Mouse (Mus musculus) forebrain, embryonic 10.5 days (tissue): ENCODE data around the gene Vps72. TPM values are rescaled to one million over a fixed set of nuclear protein-coding genes. Genes with fewer than 3 reads are reported as not detected.

Experiments used
- DNase-seq: peaks from one replicate; pipeline ENCODE4 v3.0.0-alpha.2; 2017; ENCODE audit warnings: low spot score; ENCODE audit errors: extremely low spot score
- H3K27ac ChIP-seq: fragments of 300-500 bp; sonication (generic); 2 replicates; pipeline ENCODE4 v1.5.1; 2016; ENCODE audit warnings: mild to moderate bottlenecking
- H3K27me3 ChIP-seq: fragments of 300-500 bp; sonication (generic); 2 replicates; pipeline ENCODE4 v1.6.1; 2016; ENCODE audit warnings: mild to moderate bottlenecking; ENCODE audit not compliant: poor library complexity, severe bottlenecking
- H3K36me3 ChIP-seq: fragments of 300-500 bp; sonication (generic); replicated peaks from 2 replicates; pipeline ENCODE4 v1.6.1; 2016; ENCODE audit warnings: mild to moderate bottlenecking, moderate library complexity
- H3K4me1 ChIP-seq: fragments of 300-500 bp; sonication (generic); 2 replicates; pipeline ENCODE4 v1.6.1; 2016
- H3K4me3 ChIP-seq: fragments of 300-500 bp; sonication (generic); 2 replicates; pipeline ENCODE4 v1.5.1; 2016; ENCODE audit warnings: mild to moderate bottlenecking, moderate library complexity
- H3K9me3 ChIP-seq: fragments of 300-500 bp; sonication (generic); 2 replicates; pipeline ENCODE4 v1.6.1; 2016; ENCODE audit warnings: mild to moderate bottlenecking, moderate library complexity
- WGBS: fragments of 180-500 bp; shearing (Covaris S2); methylation state at CpG from one replicate; pipeline ENCODE4 v1.1.7; 2016; 5-methylcytosine and 5-hydroxymethylcytosine counted together
- microRNA-seq: library from miRNA; unstranded; fragments of <30 nt; microRNA quantifications from one replicate; pipeline ENCODE4, GENCODE M21; 2017
- polyA plus RNA-seq: library from polyadenylated mRNA; unstranded; fragments of >200 nt; fragmentation: Nextera tagmentation; extraction: Ambion mirVana; gene quantifications from 2 replicates; pipeline ENCODE4 v1.2.1, GENCODE M21; 2016

The Vps72 gene
- polyA plus RNA-seq, 1 experiment from 2014 or later = 275 TPM

DNA sequence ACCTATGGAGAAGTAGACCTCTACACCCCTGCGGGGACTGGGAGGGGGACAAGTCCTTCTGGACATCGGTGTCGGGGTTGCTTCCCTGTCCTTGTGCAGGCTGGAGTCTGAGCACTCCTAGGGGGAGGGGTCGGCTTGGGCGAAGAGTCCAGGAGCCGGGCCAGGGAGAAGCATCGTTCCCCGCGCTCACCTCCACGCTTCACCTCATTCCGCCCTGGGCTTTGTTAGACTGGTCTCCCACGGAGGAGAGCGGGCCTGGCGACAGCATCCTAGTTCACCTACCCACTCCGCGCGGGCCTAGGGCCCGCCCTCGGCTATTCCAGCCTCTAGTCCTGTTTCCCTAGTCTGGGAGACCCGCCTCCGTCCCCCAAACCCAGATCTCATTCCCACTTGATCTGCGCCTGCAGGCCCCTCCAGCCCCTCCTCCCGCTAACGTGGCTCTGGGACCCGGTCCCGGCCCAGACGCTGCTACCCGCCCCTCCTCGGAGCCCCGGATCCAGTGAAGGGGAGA, 50.3 kb downstream of the Vps72 start:
- Histone ChIP-seq H3K4me3 (peak overlapping the region; percentile 65), H3K4me1 (peaks cover 45% of the 10 kb centered on the region), H3K36me3 (peaks cover 19% of the 10 kb centered on the region), H3K9me3 (no peaks in the 10 kb centered on the region), H3K27me3 (peaks cover 48% of the 10 kb centered on the region), H3K27ac (peak overlapping the region; percentile 81)
- WGBS = under 1% methylated on average over 30 of the region's 30 CpGs
- peak; percentile 40 for DNase-seq

DNA sequence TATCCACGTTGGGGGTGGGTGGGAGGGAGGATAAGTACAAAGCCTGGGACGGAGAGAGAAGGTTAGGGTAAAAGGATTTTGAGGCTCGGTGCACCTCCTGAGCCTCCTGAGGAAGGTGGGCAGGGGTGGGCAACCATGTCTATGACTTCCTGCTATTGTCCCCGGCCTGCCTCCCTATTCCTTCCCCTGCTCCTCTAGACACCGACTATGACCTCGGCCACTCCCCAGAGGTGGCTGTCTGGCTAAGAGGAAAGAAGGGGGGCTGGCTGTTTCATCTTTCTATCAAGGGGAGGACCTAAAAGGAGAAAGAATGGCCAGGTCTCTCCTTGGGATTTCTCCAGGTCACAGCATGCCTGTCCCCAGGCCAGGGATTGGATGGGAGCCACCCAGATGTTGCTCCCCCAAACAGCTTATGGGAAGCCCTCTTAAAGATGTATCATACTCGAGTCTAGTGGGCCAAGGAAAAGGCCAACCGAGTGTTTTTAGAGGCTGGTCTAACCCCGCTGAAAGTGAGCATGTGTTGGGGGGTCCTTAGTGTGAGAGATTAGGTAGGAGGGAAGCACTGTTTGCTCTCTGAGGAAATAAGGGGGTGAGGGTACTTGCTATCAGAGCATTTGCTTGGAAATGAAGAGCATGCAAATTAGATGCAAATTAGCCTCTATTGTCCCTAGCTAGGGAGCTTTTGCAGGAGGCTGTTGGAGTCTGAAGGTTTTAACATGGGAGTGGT, 51.0 kb downstream of the Vps72 start:
- whole genome bisulfite sequencing = 7% methylated on average over 9 of the region's 9 CpGs
- Histone ChIP-seq H3K27ac (peak overlapping the region; percentile 81), H3K4me1 (peaks cover 45% of the 10 kb centered on the region), H3K9me3 (no peaks in the 10 kb centered on the region), H3K36me3 (peaks cover 25% of the 10 kb centered on the region), H3K4me3 (peak overlapping the region; percentile 65), H3K27me3 (peaks cover 48% of the 10 kb centered on the region)
- no peak for DNase-seq

DNA sequence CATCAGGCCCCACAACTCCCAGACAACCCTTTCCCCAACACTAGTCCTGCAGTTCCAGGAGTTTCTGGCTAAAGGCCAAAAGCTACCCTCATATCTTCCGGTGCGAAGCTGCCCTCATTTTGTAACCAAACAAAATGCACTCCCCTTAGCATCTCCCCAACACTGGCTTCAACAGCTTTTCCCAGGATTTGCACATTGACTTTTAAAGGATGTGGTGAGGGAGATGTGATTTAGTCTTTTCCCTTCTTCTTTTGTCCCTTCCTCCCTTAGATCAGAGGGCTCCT, 51.5 kb downstream of the Vps72 start:
- H3K4me3 ChIP-seq = peak overlapping the region; percentile 65
- no peak for DNase-seq
- 55% methylated on average over 2 of the region's 2 CpGs for WGBS
- peaks cover 30% of the 10 kb centered on the region for H3K36me3 ChIP-seq
- peaks cover 53% of the 10 kb centered on the region for H3K27me3 ChIP-seq
- H3K4me1 ChIP-seq = peaks cover 45% of the 10 kb centered on the region
- H3K27ac ChIP-seq = no peak overlapping the region
- H3K9me3 ChIP-seq = no peaks in the 10 kb centered on the region

DNA sequence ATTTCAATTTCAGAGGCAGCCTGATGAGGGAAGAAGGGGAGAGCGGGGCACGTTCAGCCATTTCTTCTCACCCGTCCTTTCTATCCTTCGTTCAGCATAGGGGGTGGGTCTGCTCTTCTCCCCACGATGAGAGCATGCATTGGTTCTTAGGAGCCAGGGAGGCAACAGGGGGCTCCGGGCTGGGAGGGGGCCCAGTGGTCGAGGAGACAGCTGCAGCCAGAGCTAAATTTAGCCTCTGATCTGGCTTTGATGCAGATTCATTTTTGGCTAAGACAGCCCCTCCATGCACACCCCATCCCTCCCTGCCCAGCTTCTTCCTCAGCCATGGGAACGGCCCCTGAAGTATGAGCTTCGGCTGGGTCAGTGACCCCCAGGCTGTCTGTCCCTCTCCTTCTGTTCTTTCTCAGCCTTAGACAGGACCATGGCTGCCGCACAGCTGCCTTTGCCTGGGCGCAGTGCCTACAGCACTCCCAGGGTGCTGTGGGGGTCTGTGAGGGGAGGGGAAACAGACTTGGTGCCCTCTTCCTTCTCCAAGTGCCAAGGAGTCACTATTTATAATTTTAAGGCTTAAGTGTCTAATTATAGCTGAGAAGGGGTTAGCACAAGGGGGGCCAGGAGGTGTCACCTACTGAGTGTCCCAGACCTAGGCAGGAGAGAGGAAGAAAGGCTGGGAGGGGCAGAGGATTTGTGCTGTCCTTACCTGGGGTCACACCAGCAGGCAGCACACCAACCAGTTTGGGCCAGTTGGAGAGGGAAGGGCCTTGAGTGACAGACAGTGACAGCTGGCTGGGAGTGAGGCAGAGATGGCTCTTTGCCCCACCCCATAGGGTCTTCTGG, 52.8 kb downstream of the Vps72 start:
- 0 out of 2 replicates have a peak overlapping the region, but pooled peaks have one; percentile 20 for H3K27ac ChIP-seq
- peaks cover 59% of the 10 kb centered on the region for H3K27me3 ChIP-seq
- WGBS = 71% methylated on average over 11 of the region's 11 CpGs
- peaks cover 44% of the 10 kb centered on the region for H3K36me3 ChIP-seq
- peaks cover 45% of the 10 kb centered on the region for H3K4me1 ChIP-seq
- DNase-seq = no peak
- peak overlapping the region; percentile 2; the same call in 1 of the 2 replicates for H3K4me3 ChIP-seq
- no peaks in the 10 kb centered on the region for H3K9me3 ChIP-seq

DNA sequence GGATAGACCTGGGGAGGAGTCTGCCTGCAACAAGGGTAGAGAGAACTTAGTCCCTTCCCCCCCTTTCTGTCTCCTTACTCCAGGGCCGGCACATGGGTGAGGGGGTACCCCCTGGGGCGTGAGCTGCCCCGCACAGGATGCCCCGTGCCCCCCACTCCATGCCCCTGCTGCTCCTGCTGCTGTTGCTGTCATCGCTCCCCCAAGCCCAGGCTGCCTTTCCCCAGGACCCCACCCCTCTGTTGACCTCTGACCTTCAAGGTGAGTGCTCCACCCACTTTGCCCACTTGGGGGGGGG, 53.4 kb downstream of the Vps72 start:
- Histone ChIP-seq H3K27me3 (peaks cover 59% of the 10 kb centered on the region), H3K4me1 (peaks cover 45% of the 10 kb centered on the region), H3K4me3 (no peak overlapping the region), H3K36me3 (peaks cover 49% of the 10 kb centered on the region), H3K9me3 (no peaks in the 10 kb centered on the region), H3K27ac (no peak overlapping the region)
- 70% methylated on average over 5 of the region's 5 CpGs for WGBS
- no peak for DNase-seq

DNA sequence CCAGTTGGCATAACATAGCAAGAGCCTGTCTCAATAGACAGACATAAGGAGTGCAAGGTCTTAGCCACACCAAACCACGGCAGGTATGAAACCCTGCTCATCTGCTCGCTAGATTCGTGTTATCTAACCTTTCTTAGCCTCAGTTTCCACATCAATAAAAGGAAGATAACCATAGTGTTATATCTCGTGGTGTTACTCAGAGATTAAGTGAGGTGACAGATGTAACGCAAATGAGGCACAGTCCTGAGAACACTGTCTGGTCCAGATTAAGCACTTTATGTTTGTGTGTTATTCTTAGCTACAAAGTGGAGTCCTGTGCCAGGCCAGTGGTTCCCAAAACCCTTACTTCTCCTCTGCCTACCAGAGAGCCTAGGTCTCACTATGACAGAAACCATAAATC, 54.0 kb downstream of the Vps72 start:
- DNase-seq = no peak
- WGBS = 87% methylated on average over 5 of the region's 5 CpGs
- Histone ChIP-seq H3K4me3 (no peak overlapping the region), H3K9me3 (no peaks in the 10 kb centered on the region), H3K4me1 (peaks cover 39% of the 10 kb centered on the region), H3K27ac (no peak overlapping the region), H3K36me3 (peaks cover 56% of the 10 kb centered on the region), H3K27me3 (peaks cover 59% of the 10 kb centered on the region)

DNA sequence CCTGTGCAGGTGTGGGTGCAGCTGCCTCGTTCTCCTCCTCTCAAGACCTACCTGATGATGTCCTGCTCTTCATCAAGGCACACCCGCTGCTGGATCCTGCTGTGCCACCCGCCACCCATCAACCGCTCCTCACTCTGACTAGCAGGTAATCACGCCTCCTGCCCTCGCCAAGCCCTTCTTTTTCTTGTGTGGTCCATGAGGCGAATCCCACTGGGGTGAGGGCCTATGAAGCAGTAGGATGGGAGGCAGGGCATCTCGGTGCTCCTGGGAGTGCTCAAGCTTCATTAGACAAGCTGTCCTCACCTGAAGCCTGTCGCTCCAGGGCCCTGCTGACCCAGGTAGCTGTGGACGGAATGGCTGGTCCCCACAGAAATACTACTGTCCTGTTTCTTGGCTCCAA, 59.2 kb downstream of the Vps72 start:
- Histone ChIP-seq H3K4me1 (peaks cover 21% of the 10 kb centered on the region), H3K27ac (no peak overlapping the region), H3K27me3 (peaks cover 80% of the 10 kb centered on the region), H3K4me3 (no peak overlapping the region), H3K9me3 (no peaks in the 10 kb centered on the region), H3K36me3 (peaks cover 78% of the 10 kb centered on the region)
- WGBS = 87% methylated on average over 10 of the region's 10 CpGs
- DNase-seq = no peak

DNA sequence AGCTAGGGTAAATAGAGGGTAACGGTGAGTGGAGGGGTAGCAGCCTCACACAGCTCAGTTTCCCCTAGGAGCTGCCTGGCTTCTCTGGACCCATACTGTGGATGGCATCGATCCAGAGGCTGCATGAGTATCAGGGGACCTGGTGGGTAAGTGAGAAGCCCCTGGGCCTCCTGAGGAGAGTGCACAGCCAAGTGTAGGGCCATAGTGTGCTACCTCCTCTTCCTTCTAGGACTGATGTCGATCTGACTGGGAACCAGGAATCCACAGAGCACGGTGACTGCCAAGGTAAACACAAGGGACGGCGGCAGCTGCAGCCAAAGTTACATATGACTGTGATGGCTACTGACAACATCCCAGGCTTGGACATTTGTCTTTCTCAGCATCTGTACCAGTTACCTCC, 60.3 kb downstream of the Vps72 start:
- Histone ChIP-seq H3K36me3 (peaks cover 68% of the 10 kb centered on the region), H3K27me3 (peaks cover 84% of the 10 kb centered on the region), H3K9me3 (no peaks in the 10 kb centered on the region), H3K27ac (no peak overlapping the region), H3K4me3 (no peak overlapping the region), H3K4me1 (peaks cover 21% of the 10 kb centered on the region)
- no peak for DNase-seq
- 88% methylated on average over 6 of the region's 6 CpGs for WGBS

Small RNAs within 50 kb of the gene (microRNA-seq; reads per million reads assigned to microRNA genes)
- gene Mir8099-1 = not detected

Other genes with a start within 250 kb of the Vps72 start
- gene Psmb4, start 224.1 kb upstream of the Vps72 start, polyA plus RNA-seq = 345 and 349 TPM in 2 replicates
- 2.5 and 2.7 TPM in 2 replicates for gene Selenbp1, start 178.0 kb upstream of the Vps72 start, polyA plus RNA-seq
- gene Rfx5, start 156.9 kb upstream of the Vps72 start, polyA plus RNA-seq = 5.2 and 5.4 TPM in 2 replicates
- 20.1 and 21.7 TPM in 2 replicates for gene Pi4kb, start 136.3 kb upstream of the Vps72 start, polyA plus RNA-seq
- 42.1 and 44.3 TPM in 2 replicates for gene Zfp687, start 95.6 kb upstream of the Vps72 start, polyA plus RNA-seq
- gene Psmd4, start 68.4 kb upstream of the Vps72 start, polyA plus RNA-seq = 346 and 351 TPM in 2 replicates
- 19.0 and 19.5 TPM in 2 replicates for gene Pip5k1a, start 4.1 kb upstream of the Vps72 start, polyA plus RNA-seq
- gene Tmod4, start 13.5 kb downstream of the Vps72 start, polyA plus RNA-seq = 0.77 and 1.00 TPM in 2 replicates
- gene Scnm1, start 23.0 kb downstream of the Vps72 start, polyA plus RNA-seq = 75.8 and 80.7 TPM in 2 replicates
- gene Lysmd1, start 23.1 kb downstream of the Vps72 start, polyA plus RNA-seq = 12.6 and 13.3 TPM in 2 replicates
- 1.4 and 1.5 TPM in 2 replicates for gene Tnfaip8l2, start 31.3 kb downstream of the Vps72 start, polyA plus RNA-seq
- 3.9 and 4.2 TPM in 2 replicates for gene Sema6c, start 49.4 kb downstream of the Vps72 start, polyA plus RNA-seq
- gene Gabpb2, start 106.9 kb downstream of the Vps72 start, polyA plus RNA-seq = 13.5 and 13.7 TPM in 2 replicates
- gene Cdc42se1, start 117.7 kb downstream of the Vps72 start, polyA plus RNA-seq = 95.5 and 104 TPM in 2 replicates
- 19.6 and 22.4 TPM in 2 replicates for gene Mllt11, start 121.1 kb downstream of the Vps72 start, polyA plus RNA-seq
- 0.23 and 0.30 TPM in 2 replicates for gene Gm128, start 130.6 kb downstream of the Vps72 start, polyA plus RNA-seq
- gene Bnipl, start 140.2 kb downstream of the Vps72 start, polyA plus RNA-seq = 0.38 and 0.42 TPM in 2 replicates
- gene Mindy1, start 170.3 kb downstream of the Vps72 start, polyA plus RNA-seq = 27.2 and 27.9 TPM in 2 replicates
- 26.2 and 26.9 TPM in 2 replicates for gene Prune1, start 171.1 kb downstream of the Vps72 start, polyA plus RNA-seq
- gene Anxa9, start 196.2 kb downstream of the Vps72 start, polyA plus RNA-seq = 1.8 and 1.9 TPM in 2 replicates
- gene Cers2, start 203.8 kb downstream of the Vps72 start, polyA plus RNA-seq = 119 and 130 TPM in 2 replicates
- 59.1 and 64.2 TPM in 2 replicates for gene Setdb1, start 246.2 kb downstream of the Vps72 start, polyA plus RNA-seq